Mouse (Mus musculus): ENCODE measurements at regions not wholly inside any gene's neighbourhood (a gene's known extent, or its start where the extent isn't known, plus 50 kb on each side); places are given as distances from the start of the nearest gene placed in this dataset.

DNA sequence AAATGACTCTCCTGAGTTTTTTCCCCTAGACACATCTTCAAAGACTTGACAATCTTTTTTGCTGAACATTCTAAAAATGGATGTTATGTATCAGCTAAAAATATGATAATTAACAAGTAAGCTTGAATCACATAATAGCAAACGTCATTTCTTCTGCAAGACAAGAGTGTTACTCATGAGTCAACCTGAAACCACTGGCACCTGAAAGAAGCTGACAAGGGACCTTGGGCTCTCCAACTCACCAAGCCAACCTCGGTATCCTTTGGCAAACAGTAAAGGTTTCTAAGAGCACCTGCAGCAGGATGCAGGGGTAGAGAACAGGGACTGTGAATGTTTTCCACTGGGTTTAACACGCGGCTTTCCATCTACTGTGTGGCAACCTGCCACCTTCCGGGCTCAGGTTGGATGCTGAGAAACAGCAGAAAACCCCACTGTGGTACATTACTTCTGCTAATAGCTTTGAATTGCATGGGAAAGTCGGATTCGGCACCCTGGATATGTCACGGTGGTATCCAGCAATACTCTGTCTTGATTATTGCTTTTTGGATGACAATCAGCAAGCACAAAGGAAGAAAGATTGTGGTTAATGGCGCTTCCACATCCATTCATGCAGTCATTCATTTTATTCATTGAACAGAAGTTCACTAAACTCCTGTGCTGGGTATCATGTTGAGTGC, 305.9 kb downstream of the Lpin1 start:
- no peaks in the 10 kb centered on the region for H3K36me3 ChIP-seq (ENCODE audit: control insufficient read depth, insufficient read depth, low read length)
- no peak overlapping the region for H3K4me2 ChIP-seq (ENCODE audit: low read length)
- no peak overlapping the region for H3K27ac ChIP-seq (ENCODE audit: low read depth)
- no peak for ATAC-seq (replicated peaks; ENCODE audit: low FRiP score, low TSS enrichment, low read depth)
- H3K9me3 ChIP-seq (ENCODE audit: control insufficient read depth, low read length): no peaks in the 10 kb centered on the region
- DNase-seq (ENCODE audit: low spot score): no peak
- WGBS: 86% methylated on average over 9 of the region's 9 CpGs
- H3K27me3 ChIP-seq (replicated peaks; ENCODE audit: control insufficient read depth, insufficient read depth, low read length): no peaks in the 10 kb centered on the region
- no peaks in the 10 kb centered on the region for H3K4me1 ChIP-seq (replicated peaks; ENCODE audit: control insufficient read depth, insufficient read depth, low read length)
- H3K9ac ChIP-seq (ENCODE audit: low read length): no peak overlapping the region
- H3K4me3 ChIP-seq (ENCODE audit: low read depth, low read length): no peak overlapping the region

- no peak overlapping the region for H3K4me2 ChIP-seq (ENCODE audit: low read length)
- no peak overlapping the region for H3K27ac ChIP-seq (ENCODE audit: low read depth)
- WGBS: 77% methylated on average over 5 of the region's 5 CpGs
- H3K4me1 ChIP-seq (replicated peaks; ENCODE audit: control insufficient read depth, insufficient read depth, low read length): no peaks in the 10 kb centered on the region
- H3K9ac ChIP-seq (ENCODE audit: low read length): no peak overlapping the region
- DNase-seq (ENCODE audit: low spot score): peak; percentile 10
- H3K27me3 ChIP-seq (replicated peaks; ENCODE audit: control insufficient read depth, insufficient read depth, low read length): no peaks in the 10 kb centered on the region
- ATAC-seq (replicated peaks; ENCODE audit: low FRiP score, low TSS enrichment, low read depth): no peak
- H3K36me3 ChIP-seq (ENCODE audit: control insufficient read depth, insufficient read depth, low read length): no peaks in the 10 kb centered on the region
- no peak overlapping the region for H3K4me3 ChIP-seq (ENCODE audit: low read depth, low read length)
- no peaks in the 10 kb centered on the region for H3K9me3 ChIP-seq (ENCODE audit: control insufficient read depth, low read length)
These were observed 325.7 kb downstream of the Lpin1 start for GRCm38 (mm10) chr12:16285061-16285460.

DNA sequence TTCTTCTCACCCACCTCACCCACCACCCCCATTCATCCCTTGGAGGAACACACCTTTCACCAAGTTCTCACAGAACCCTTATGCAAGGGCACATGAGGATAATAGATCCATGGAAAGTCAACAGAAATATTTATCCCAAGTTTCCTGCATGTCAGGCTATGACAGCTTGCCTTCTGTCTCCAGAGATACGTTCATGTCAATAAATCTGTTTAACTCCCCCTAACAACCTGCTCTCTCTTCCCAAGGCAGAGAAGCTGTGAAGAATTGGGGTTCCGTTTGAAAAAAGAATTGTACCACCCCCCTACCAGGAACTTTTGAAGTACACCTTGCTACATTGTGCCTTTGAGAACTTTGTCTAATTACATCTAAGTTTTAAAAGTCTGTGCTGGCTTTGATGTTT, 331.6 kb downstream of the Lpin1 start:
- Histone ChIP-seq H3K27me3 (replicated peaks; ENCODE audit: control insufficient read depth, insufficient read depth, low read length) (no peaks in the 10 kb centered on the region), H3K9ac (ENCODE audit: low read length) (no peak overlapping the region), H3K4me2 (ENCODE audit: low read length) (no peak overlapping the region), H3K4me3 (ENCODE audit: low read depth, low read length) (no peak overlapping the region), H3K9me3 (ENCODE audit: control insufficient read depth, low read length) (no peaks in the 10 kb centered on the region), H3K4me1 (replicated peaks; ENCODE audit: control insufficient read depth, insufficient read depth, low read length) (no peaks in the 10 kb centered on the region), H3K36me3 (ENCODE audit: control insufficient read depth, insufficient read depth, low read length) (no peaks in the 10 kb centered on the region), H3K27ac (ENCODE audit: low read depth) (no peak overlapping the region)
- DNase-seq (ENCODE audit: low spot score) (no peak), ATAC-seq (replicated peaks; ENCODE audit: low FRiP score, low TSS enrichment, low read depth) (no peak)
- WGBS: 72% methylated on average over 2 of the region's 2 CpGs

GRCm38 (mm10) chr12:16277567-16278332, 333.0 kb downstream of the Lpin1 start:
- Histone ChIP-seq H3K9ac (ENCODE audit: low read length) (no peak overlapping the region), H3K4me1 (replicated peaks; ENCODE audit: control insufficient read depth, insufficient read depth, low read length) (no peaks in the 10 kb centered on the region), H3K27ac (ENCODE audit: low read depth) (no peak overlapping the region), H3K27me3 (replicated peaks; ENCODE audit: control insufficient read depth, insufficient read depth, low read length) (no peaks in the 10 kb centered on the region), H3K36me3 (ENCODE audit: control insufficient read depth, insufficient read depth, low read length) (no peaks in the 10 kb centered on the region), H3K4me2 (ENCODE audit: low read length) (no peak overlapping the region), H3K9me3 (ENCODE audit: control insufficient read depth, low read length) (no peaks in the 10 kb centered on the region), H3K4me3 (ENCODE audit: low read depth, low read length) (no peak overlapping the region)
- DNase-seq (ENCODE audit: low spot score): no peak
- WGBS: 74% methylated on average over 4 of the region's 4 CpGs
- no peak for ATAC-seq (replicated peaks; ENCODE audit: low FRiP score, low TSS enrichment, low read depth)

DNA sequence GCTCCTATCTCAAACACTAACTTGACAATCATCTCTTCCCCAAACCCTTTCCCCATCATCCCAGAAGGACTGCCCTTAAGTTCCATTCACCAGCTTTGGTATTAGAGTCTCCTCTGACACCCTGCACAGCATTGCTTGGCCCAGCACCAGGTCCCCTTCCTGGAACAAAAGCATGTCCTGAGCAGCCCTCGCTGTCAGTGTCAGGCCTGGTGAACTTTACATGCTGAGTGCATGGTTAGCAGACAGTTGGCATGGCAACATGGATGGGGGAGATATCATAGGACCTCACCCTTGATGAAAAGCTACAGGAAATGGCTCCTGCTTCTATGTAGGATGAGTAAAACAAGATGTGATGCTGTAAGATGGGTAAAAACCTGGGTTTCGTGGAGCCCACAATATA, 333.6 kb downstream of the Lpin1 start:
- no peak overlapping the region for H3K4me3 ChIP-seq (ENCODE audit: low read depth, low read length)
- no peak overlapping the region for H3K9ac ChIP-seq (ENCODE audit: low read length)
- H3K36me3 ChIP-seq (ENCODE audit: control insufficient read depth, insufficient read depth, low read length): no peaks in the 10 kb centered on the region
- H3K4me1 ChIP-seq (replicated peaks; ENCODE audit: control insufficient read depth, insufficient read depth, low read length): no peaks in the 10 kb centered on the region
- H3K4me2 ChIP-seq (ENCODE audit: low read length): no peak overlapping the region
- no peak for DNase-seq (ENCODE audit: low spot score)
- H3K27ac ChIP-seq (ENCODE audit: low read depth): no peak overlapping the region
- H3K9me3 ChIP-seq (ENCODE audit: control insufficient read depth, low read length): no peaks in the 10 kb centered on the region
- 69% methylated on average over 2 of the region's 2 CpGs for WGBS
- ATAC-seq (replicated peaks; ENCODE audit: low FRiP score, low TSS enrichment, low read depth): no peak
- H3K27me3 ChIP-seq (replicated peaks; ENCODE audit: control insufficient read depth, insufficient read depth, low read length): no peaks in the 10 kb centered on the region

DNA sequence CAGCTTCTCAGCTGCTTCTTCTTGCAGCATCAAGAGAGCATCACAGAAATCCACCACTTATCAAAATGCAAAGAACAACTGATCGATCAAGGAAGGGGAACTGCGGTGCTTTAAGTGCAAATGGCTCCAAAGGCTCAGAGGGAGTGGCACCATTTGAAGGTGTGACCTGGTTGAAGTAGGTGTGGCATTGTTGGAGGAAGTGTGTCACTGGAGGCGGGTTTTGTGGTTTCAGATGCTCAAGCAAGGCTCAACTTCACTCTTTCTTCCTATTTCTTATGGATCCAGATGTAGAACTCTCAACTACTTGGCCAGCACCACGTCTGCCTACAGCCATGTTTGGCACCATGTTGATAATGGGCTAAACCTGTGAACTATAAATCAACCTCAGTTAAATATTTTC, 334.5 kb downstream of the Lpin1 start:
- Histone ChIP-seq H3K4me1 (replicated peaks; ENCODE audit: control insufficient read depth, insufficient read depth, low read length) (no peaks in the 10 kb centered on the region), H3K4me3 (ENCODE audit: low read depth, low read length) (no peak overlapping the region), H3K27me3 (replicated peaks; ENCODE audit: control insufficient read depth, insufficient read depth, low read length) (no peaks in the 10 kb centered on the region), H3K27ac (ENCODE audit: low read depth) (no peak overlapping the region), H3K4me2 (ENCODE audit: low read length) (no peak overlapping the region), H3K36me3 (ENCODE audit: control insufficient read depth, insufficient read depth, low read length) (no peaks in the 10 kb centered on the region), H3K9ac (ENCODE audit: low read length) (no peak overlapping the region), H3K9me3 (ENCODE audit: control insufficient read depth, low read length) (no peaks in the 10 kb centered on the region)
- WGBS: 85% methylated on average over 4 of the region's 4 CpGs
- ATAC-seq (replicated peaks; ENCODE audit: low FRiP score, low TSS enrichment, low read depth) (no peak), DNase-seq (ENCODE audit: low spot score) (no peak)

DNA sequence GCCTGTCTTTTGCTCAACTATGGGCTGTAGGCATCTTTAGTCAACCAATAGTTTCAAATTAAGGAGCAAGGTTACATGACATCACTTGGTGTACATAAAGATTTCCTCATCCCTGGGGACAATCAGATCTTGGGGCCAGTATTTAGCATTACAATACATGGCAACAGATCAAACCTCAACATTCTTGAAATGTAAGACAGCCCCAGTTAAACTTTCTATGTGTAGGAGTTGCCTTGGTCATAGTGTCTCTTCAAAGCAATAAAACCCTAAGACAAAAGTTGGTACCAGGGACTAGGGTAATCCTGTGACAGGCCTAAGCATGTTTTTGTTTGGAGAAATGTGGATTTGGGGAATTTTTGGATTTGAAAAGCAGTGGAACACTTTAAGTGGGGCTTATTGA, 338.3 kb downstream of the Lpin1 start:
- Histone ChIP-seq H3K4me3 (ENCODE audit: low read depth, low read length) (no peak overlapping the region), H3K27ac (ENCODE audit: low read depth) (no peak overlapping the region), H3K9me3 (ENCODE audit: control insufficient read depth, low read length) (no peaks in the 10 kb centered on the region), H3K36me3 (ENCODE audit: control insufficient read depth, insufficient read depth, low read length) (no peaks in the 10 kb centered on the region), H3K27me3 (replicated peaks; ENCODE audit: control insufficient read depth, insufficient read depth, low read length) (no peaks in the 10 kb centered on the region), H3K9ac (ENCODE audit: low read length) (no peak overlapping the region), H3K4me1 (replicated peaks; ENCODE audit: control insufficient read depth, insufficient read depth, low read length) (no peaks in the 10 kb centered on the region), H3K4me2 (ENCODE audit: low read length) (no peak overlapping the region)
- no peak for ATAC-seq (replicated peaks; ENCODE audit: low FRiP score, low TSS enrichment, low read depth)
- DNase-seq (ENCODE audit: low spot score): no peak

- DNase-seq (ENCODE audit: low spot score) (no peak), ATAC-seq (replicated peaks; ENCODE audit: low FRiP score, low TSS enrichment, low read depth) (no peak)
- H3K36me3 ChIP-seq (ENCODE audit: control insufficient read depth, insufficient read depth, low read length): no peaks in the 10 kb centered on the region
- H3K4me3 ChIP-seq (ENCODE audit: low read depth, low read length): no peak overlapping the region
- no peak overlapping the region for H3K9ac ChIP-seq (ENCODE audit: low read length)
- no peaks in the 10 kb centered on the region for H3K9me3 ChIP-seq (ENCODE audit: control insufficient read depth, low read length)
- H3K27me3 ChIP-seq (replicated peaks; ENCODE audit: control insufficient read depth, insufficient read depth, low read length): no peaks in the 10 kb centered on the region
- no peak overlapping the region for H3K27ac ChIP-seq (ENCODE audit: low read depth)
- 81% methylated on average over 7 of the region's 7 CpGs for WGBS
- no peak overlapping the region for H3K4me2 ChIP-seq (ENCODE audit: low read length)
- no peaks in the 10 kb centered on the region for H3K4me1 ChIP-seq (replicated peaks; ENCODE audit: control insufficient read depth, insufficient read depth, low read length)
These were observed 339.9 kb downstream of the Lpin1 start for GRCm38 (mm10) chr12:16270876-16271275.

GRCm38 (mm10) chr12:16269706-16270105, 341.1 kb downstream of the Lpin1 start:
- H3K4me2 ChIP-seq (ENCODE audit: low read length): no peak overlapping the region
- DNase-seq (ENCODE audit: low spot score): no peak
- H3K4me1 ChIP-seq (replicated peaks; ENCODE audit: control insufficient read depth, insufficient read depth, low read length): no peaks in the 10 kb centered on the region
- no peak for ATAC-seq (replicated peaks; ENCODE audit: low FRiP score, low TSS enrichment, low read depth)
- no peaks in the 10 kb centered on the region for H3K36me3 ChIP-seq (ENCODE audit: control insufficient read depth, insufficient read depth, low read length)
- no peaks in the 10 kb centered on the region for H3K9me3 ChIP-seq (ENCODE audit: control insufficient read depth, low read length)
- no peak overlapping the region for H3K27ac ChIP-seq (ENCODE audit: low read depth)
- no peak overlapping the region for H3K4me3 ChIP-seq (ENCODE audit: low read depth, low read length)
- no peak overlapping the region for H3K9ac ChIP-seq (ENCODE audit: low read length)
- 44% methylated on average over 4 of the region's 4 CpGs for WGBS
- no peaks in the 10 kb centered on the region for H3K27me3 ChIP-seq (replicated peaks; ENCODE audit: control insufficient read depth, insufficient read depth, low read length)

Measured in intestine, embryonic 14.5 days (tissue).